Mouse (Mus musculus): Measurements from ENCODE around the gene Pole4. TPM values are rescaled to one million over a fixed set of nuclear protein-coding genes. Genes with fewer than 3 reads are reported as not detected.

Pole4 gene
- total and polyA plus RNA-seq, 3 experiments = 49.7 to 178 (median 79.8) TPM

- dilution Hi-C loops (cut with MboI; ENCODE audit: extremely low pct_ligation_motif_present, extremely low pct_unique_long_range_greater_than_20kb, low sequenced_read_pairs) (no loop called here), in situ Hi-C loops (cut with MboI; ENCODE audit: low pct_ligation_motif_present, low pct_unique_long_range_greater_than_20kb, low sequenced_read_pairs) (loop anchor here (25.0 kb wide), 1 partner anchor 752 kb away; the partner anchor contains the start of gene Mrpl19)
- Histone ChIP-seq H3K27ac (ENCODE audit: insufficient read depth, low read depth) (peak overlapping the region; percentile 68), H3K4me3 (replicated peaks in 1 of 3; ENCODE audit: low read depth in 2 of 3, low read length in 2 of 3, poor library complexity in 1 of 3) (peak overlapping the region in 1 of 3 experiments; percentile 37), H3K9ac (ENCODE audit: insufficient read depth, low read depth) (peak overlapping the region; percentile 45), H3K27me3 (replicated peaks) (no peaks in the 10 kb centered on the region), H3K9me3 (replicated peaks; ENCODE audit: low read length) (no peaks in the 10 kb centered on the region), H3K4me2 (ENCODE audit: insufficient read depth, low read depth, poor library complexity, severe bottlenecking) (peak overlapping the region; percentile 92), H3K79me2 (replicated peaks; ENCODE audit: control insufficient read depth, extremely low read depth, insufficient read depth, poor library complexity, severe bottlenecking) (no peaks in the 10 kb centered on the region), H3K4me1 (ENCODE audit: control insufficient read depth in 1 of 2, insufficient read depth in 2 of 2) (peaks cover 12 to 40% of the 10 kb centered on the region in 2 experiments), H3K36me3 (replicated peaks in 1 of 2; ENCODE audit: control insufficient read depth in 1 of 2, insufficient read depth in 1 of 2, low read length in 1 of 2) (no peaks in the 10 kb centered on the region)
- peak; percentile 88 for DNase-seq (ENCODE audit: extremely low read depth)
- TF ChIP-seq SMC3 (IDR thresholded peaks at IDR 0.05; ENCODE audit: low read depth, low read length) (peak; percentile 91), POLR2A (IDR thresholded peaks at IDR 0.05; ENCODE audit: low read depth, low read length) (no peak), NELFE (IDR thresholded peaks at IDR 0.05; ENCODE audit: low read depth, low read length) (0 out of 2 replicates have a peak, but pooled peaks have one; percentile 44), HCFC1 (IDR thresholded peaks at IDR 0.05; ENCODE audit: low read depth, low read length) (0 out of 2 replicates have a peak, but pooled peaks have one; percentile 24), TCF12 (IDR thresholded peaks at IDR 0.05; ENCODE audit: low read depth, low read length) (peak; percentile 31; the same call in 1 of the 2 replicates), CHD1 (IDR thresholded peaks at IDR 0.05; ENCODE audit: low read depth, low read length) (peak; percentile 40; the same call in 1 of the 2 replicates), GABPA (IDR thresholded peaks at IDR 0.05; ENCODE audit: insufficient replicate concordance, low read depth, low read length) (no peak), MXI1 (IDR thresholded peaks at IDR 0.05; ENCODE audit: low read depth, low read length) (peak; percentile 10; the same call in 1 of the 2 replicates), EP300 (IDR thresholded peaks at IDR 0.05; ENCODE audit: low read length) (no peak), SIN3A (IDR thresholded peaks at IDR 0.05; ENCODE audit: low read length) (0 out of 2 replicates have a peak, but pooled peaks have one; percentile 35), NRF1 (IDR thresholded peaks at IDR 0.05; ENCODE audit: low read depth, low read length) (no peak), MAZ (IDR thresholded peaks at IDR 0.05; ENCODE audit: low read depth, low read length) (0 out of 2 replicates have a peak, but pooled peaks have one; percentile 15), ZC3H11A (IDR thresholded peaks at IDR 0.05; ENCODE audit: low read depth, low read length) (peak; percentile 29; the same call in 1 of the 2 replicates), MYC (IDR thresholded peaks at IDR 0.05; ENCODE audit: low read depth, low read length) (peak; percentile 66; the same call in 1 of the 2 replicates), CTCF (conservative IDR thresholded peaks at IDR 0.05 in 1 of 2, IDR thresholded peaks at IDR 0.05 in 1 of 2; ENCODE audit: low read depth in 2 of 2, low read length in 2 of 2) (peak; percentile 92 to 96), IRF4 (IDR thresholded peaks at IDR 0.05; ENCODE audit: low read depth, low read length) (0 out of 2 replicates have a peak, but pooled peaks have one; percentile 44), RAD21 (IDR thresholded peaks at IDR 0.05; ENCODE audit: low read depth, low read length) (peak; percentile 74), ETS1 (conservative IDR thresholded peaks at IDR 0.05; ENCODE audit: low read depth, low read length) (no peak), ZNF384 (IDR thresholded peaks at IDR 0.05; ENCODE audit: low read depth, low read length) (peak; percentile 69)
Observed at GRCm38 (mm10) chr6:82714243-82714642, 9.1 kb upstream of the Pole4 start.

- Histone ChIP-seq H3K4me1 (ENCODE audit: control insufficient read depth in 1 of 2, insufficient read depth in 2 of 2) (peaks cover 0 to 21% of the 10 kb centered on the region in 2 experiments; a peak in 2 of 4 replicates), H3K4me3 (replicated peaks in 1 of 3; ENCODE audit: low read depth in 2 of 3, low read length in 2 of 3, poor library complexity in 1 of 3) (no peak overlapping the region), H3K27ac (ENCODE audit: insufficient read depth, low read depth) (no peak overlapping the region), H3K36me3 (replicated peaks in 1 of 2; ENCODE audit: control insufficient read depth in 1 of 2, insufficient read depth in 1 of 2, low read length in 1 of 2) (no peaks in the 10 kb centered on the region), H3K9ac (ENCODE audit: insufficient read depth, low read depth) (no peak overlapping the region), H3K79me2 (replicated peaks; ENCODE audit: control insufficient read depth, extremely low read depth, insufficient read depth, poor library complexity, severe bottlenecking) (no peaks in the 10 kb centered on the region), H3K4me2 (ENCODE audit: insufficient read depth, low read depth, poor library complexity, severe bottlenecking) (no peak overlapping the region), H3K9me3 (replicated peaks; ENCODE audit: low read length) (peaks cover 3% of the 10 kb centered on the region), H3K27me3 (replicated peaks) (no peaks in the 10 kb centered on the region)
- in situ Hi-C loops (cut with MboI; ENCODE audit: low pct_ligation_motif_present, low pct_unique_long_range_greater_than_20kb, low sequenced_read_pairs) = loop anchor here (25.0 kb wide), 1 partner anchor 745 kb away; the partner anchor contains the start of gene Mrpl19
- no peak for DNase-seq (ENCODE audit: extremely low read depth)
- TF ChIP-seq JUN (IDR thresholded peaks at IDR 0.05; ENCODE audit: insufficient read depth, low read depth, low read length) (no peak), CHD1 (IDR thresholded peaks at IDR 0.05; ENCODE audit: low read depth, low read length) (no peak), MAZ (IDR thresholded peaks at IDR 0.05; ENCODE audit: low read depth, low read length) (no peak), ZNF384 (IDR thresholded peaks at IDR 0.05; ENCODE audit: low read depth, low read length) (no peak), NRF1 (IDR thresholded peaks at IDR 0.05; ENCODE audit: low read depth, low read length) (no peak)
- dilution Hi-C loops (cut with MboI; ENCODE audit: extremely low pct_ligation_motif_present, extremely low pct_unique_long_range_greater_than_20kb, low sequenced_read_pairs) = no loop called here
Observed at GRCm38 (mm10) chr6:82707742-82708141, 2.6 kb upstream of the Pole4 start.
